Mouse (Mus musculus) thymus, adult 2 months (tissue): ENCODE measurements around the gene Sufu. TPM values are rescaled to one million over a fixed set of nuclear protein-coding genes. Genes with fewer than 3 reads are reported as not detected.

Experiments
- DNase-seq: peaks from one replicate; pipeline ENCODE4 v3.0.0; 2021
- H3K27ac ChIP-seq: fragments of 200-500 bp; 2 replicates; pipeline ENCODE4 v1.5.1; 2012; ENCODE audit warnings: low read length, control low read depth; ENCODE audit not compliant: control insufficient read depth, insufficient read depth
- H3K27me3 ChIP-seq: fragments of 200-500 bp; 2 replicates; pipeline ENCODE4 v1.6.1; 2012; ENCODE audit warnings: mild to moderate bottlenecking, low read length, moderate library complexity, mixed read lengths; ENCODE audit not compliant: control insufficient read depth, insufficient read depth
- H3K36me3 ChIP-seq: fragments of 200-500 bp; 2 replicates; pipeline ENCODE4 v1.6.1; 2012; ENCODE audit warnings: mild to moderate bottlenecking, low read length, moderate library complexity; ENCODE audit not compliant: control insufficient read depth, insufficient read depth
- H3K4me1 ChIP-seq: fragments of 200-500 bp; replicated peaks from 2 replicates; pipeline ENCODE4 v1.6.1; 2012; ENCODE audit warnings: low read length; ENCODE audit not compliant: control insufficient read depth, insufficient read depth
- H3K4me3 ChIP-seq: fragments of 200-500 bp; 2 replicates; pipeline ENCODE4 v1.5.1; 2012; ENCODE audit warnings: mild to moderate bottlenecking, low read length, control low read depth, moderate library complexity; ENCODE audit not compliant: control insufficient read depth, insufficient read depth
- CTCF ChIP-seq: fragments of 200-500 bp; IDR thresholded peaks from 2 replicates; pipeline ENCODE4 v1.5.1; 2012; ENCODE audit warnings: mild to moderate bottlenecking, control low read depth, low read length, moderate library complexity, borderline replicate concordance; ENCODE audit not compliant: control insufficient read depth, poor library complexity, insufficient read depth; ENCODE audit errors: extremely low read depth
- POLR2A ChIP-seq: fragments of 200-500 bp; IDR thresholded peaks from 2 replicates; pipeline ENCODE4 v1.6.1; 2012; ENCODE audit warnings: mild to moderate bottlenecking, low read length, control low read depth, moderate library complexity; ENCODE audit not compliant: control insufficient read depth, poor library complexity, insufficient read depth; ENCODE audit errors: extremely low read depth
- WGBS: fragments of 180-500 bp; shearing (Covaris S2); methylation state at CpG from one replicate; pipeline ENCODE4 v1.1.7; 2018; 5-methylcytosine and 5-hydroxymethylcytosine counted together
- polyA plus RNA-seq: library from polyadenylated mRNA; depleted of rRNA; stranded (reverse); fragments of >200 nt; gene quantifications from 2 replicates; pipeline ENCODE4 v1.2.3, GENCODE M21; 2012

Sufu gene
- polyA plus RNA-seq, 1 experiment: 31.3 TPM

- H3K36me3 ChIP-seq: no peaks in the 10 kb centered on the region
Observed at GRCm38 (mm10) chr19:46523480-46524151, 126.9 kb downstream of the Sufu start.

GRCm38 (mm10) chr19:46524152-46524544, 127.5 kb downstream of the Sufu start:
- no peak for DNase-seq
- no peak for TF ChIP-seq CTCF
- TF ChIP-seq POLR2A: no peak
- Histone ChIP-seq H3K27me3 (no peaks in the 10 kb centered on the region), H3K27ac (no peak overlapping the region), H3K4me3 (no peak overlapping the region), H3K4me1 (peaks cover 76% of the 10 kb centered on the region), H3K36me3 (no peaks in the 10 kb centered on the region)
- 49% methylated on average over 6 of the region's 6 CpGs for WGBS

More at GRCm38 (mm10) chr19:46523480-46524151, 126.9 kb downstream of the Sufu start:
- DNase-seq: peak; percentile 37
- Histone ChIP-seq H3K4me1 (peaks cover 76% of the 10 kb centered on the region), H3K27me3 (no peaks in the 10 kb centered on the region), H3K4me3 (no peak overlapping the region), H3K27ac (no peak overlapping the region)
- no peak for TF ChIP-seq POLR2A
- TF ChIP-seq CTCF: no peak
- 38% methylated on average over 20 of the region's 20 CpGs for WGBS

GRCm38 (mm10) chr19:46524601-46525321, 128.1 kb downstream of the Sufu start:
- Histone ChIP-seq H3K4me1 (peaks cover 77% of the 10 kb centered on the region), H3K4me3 (no peak overlapping the region), H3K27ac (no peak overlapping the region), H3K27me3 (no peaks in the 10 kb centered on the region), H3K36me3 (no peaks in the 10 kb centered on the region)
- TF ChIP-seq CTCF (no peak), POLR2A (no peak)
- WGBS: 55% methylated on average over 14 of the region's 14 CpGs
- no peak for DNase-seq

- H3K27ac ChIP-seq: no peak overlapping the region
- 97% methylated on average over 10 of the region's 10 CpGs for WGBS
- no peaks in the 10 kb centered on the region for H3K27me3 ChIP-seq
- peaks cover 80% of the 10 kb centered on the region for H3K4me1 ChIP-seq
- no peak for DNase-seq
- TF ChIP-seq CTCF (no peak), POLR2A (no peak)
- H3K4me3 ChIP-seq: no peak overlapping the region
- H3K36me3 ChIP-seq: no peaks in the 10 kb centered on the region
Observed at GRCm38 (mm10) chr19:46525691-46526631, 129.3 kb downstream of the Sufu start.

- WGBS: 33% methylated on average over 17 of the region's 17 CpGs
- Histone ChIP-seq H3K27ac (peak overlapping the region; percentile 53), H3K4me3 (peak overlapping the region; percentile 51), H3K36me3 (no peaks in the 10 kb centered on the region), H3K27me3 (no peaks in the 10 kb centered on the region), H3K4me1 (peaks cover 87% of the 10 kb centered on the region)
- peak; percentile 49 for DNase-seq
- TF ChIP-seq POLR2A (no peak), CTCF (0 out of 2 replicates have a peak, but pooled peaks have one; percentile 14)
Observed at GRCm38 (mm10) chr19:46527632-46528528, 131.2 kb downstream of the Sufu start.
